Mouse (Mus musculus) embryonic facial prominence, embryonic 13.5 days (tissue): ENCODE data around the gene Tstd3. TPM values are rescaled to one million over a fixed set of nuclear protein-coding genes. Genes with fewer than 3 reads are reported as not detected.
A peak's percentile ranks its signal among the peaks of the same experiment; 100 is the strongest.

Experiments used
- ATAC-seq: fragments of 200-750 bp; cut with Nextera tagmentation; 2 replicates; pipeline ENCODE4 v1.8.0; 2017; ENCODE audit warnings: low read depth; ENCODE audit not compliant: insufficient number of reproducible peaks, insufficient read depth, low FRiP score, low TSS enrichment
- H3K27ac ChIP-seq: fragments of 300-500 bp; sonication (generic); 2 replicates; pipeline ENCODE4 v1.5.1; 2015; ENCODE audit warnings: moderate library complexity, mild to moderate bottlenecking, inconsistent platforms
- H3K27me3 ChIP-seq: fragments of 300-500 bp; sonication (generic); 2 replicates; pipeline ENCODE4 v1.6.1; 2015; ENCODE audit warnings: mild to moderate bottlenecking, inconsistent platforms
- H3K36me3 ChIP-seq: fragments of 300-500 bp; sonication (generic); 2 replicates; pipeline ENCODE4 v1.6.1; 2015; ENCODE audit warnings: mild to moderate bottlenecking, inconsistent platforms
- H3K4me1 ChIP-seq: fragments of 300-500 bp; sonication (generic); 2 replicates; pipeline ENCODE4 v1.6.1; 2015; ENCODE audit warnings: inconsistent platforms
- H3K4me2 ChIP-seq: fragments of 300-500 bp; sonication (generic); 2 replicates; pipeline ENCODE4 v1.6.1; 2015; ENCODE audit warnings: moderate library complexity, mild to moderate bottlenecking, inconsistent platforms
- H3K4me3 ChIP-seq: fragments of 300-500 bp; sonication (generic); 2 replicates; pipeline ENCODE4 v1.5.1; 2015; ENCODE audit warnings: mild to moderate bottlenecking, inconsistent platforms
- H3K9ac ChIP-seq: fragments of 300-500 bp; sonication (generic); 2 replicates; pipeline ENCODE4 v1.6.1; 2015; ENCODE audit warnings: mild to moderate bottlenecking, inconsistent platforms
- H3K9me3 ChIP-seq: fragments of 300-500 bp; sonication (generic); 2 replicates; pipeline ENCODE4 v1.6.1; 2016; ENCODE audit warnings: inconsistent platforms
- WGBS: fragments of 180-500 bp; shearing (Covaris S2); methylation state at CpG from one replicate; pipeline ENCODE4 v1.1.7; 2015; ENCODE audit warnings: mixed read lengths; 5-methylcytosine and 5-hydroxymethylcytosine counted together
- polyA plus RNA-seq: library from polyadenylated mRNA; unstranded; fragments of >200 nt; fragmentation: Nextera tagmentation; extraction: Ambion mirVana; gene quantifications from 2 replicates; pipeline ENCODE4 v1.2.1, GENCODE M21; 2015

Gene Tstd3
- polyA plus RNA-seq, 1 experiment from 2014 or later, result 7.6 TPM

GRCm38 (mm10) chr4:21739169-21739568 is 27.8 kb downstream of the Tstd3 start:
- H3K4me2 ChIP-seq, result no peak overlapping the region
- no peaks in the 10 kb centered on the region for H3K4me1 ChIP-seq
- H3K36me3 ChIP-seq, result peaks cover 28% of the 10 kb centered on the region
- H3K9me3 ChIP-seq, result no peaks in the 10 kb centered on the region
- H3K27ac ChIP-seq, result no peak overlapping the region
- no peak overlapping the region for H3K4me3 ChIP-seq
- H3K9ac ChIP-seq, result no peak overlapping the region
- ATAC-seq, result no peak
- WGBS, result 90% methylated on average over 4 of the region's 4 CpGs
- no peaks in the 10 kb centered on the region for H3K27me3 ChIP-seq

DNA sequence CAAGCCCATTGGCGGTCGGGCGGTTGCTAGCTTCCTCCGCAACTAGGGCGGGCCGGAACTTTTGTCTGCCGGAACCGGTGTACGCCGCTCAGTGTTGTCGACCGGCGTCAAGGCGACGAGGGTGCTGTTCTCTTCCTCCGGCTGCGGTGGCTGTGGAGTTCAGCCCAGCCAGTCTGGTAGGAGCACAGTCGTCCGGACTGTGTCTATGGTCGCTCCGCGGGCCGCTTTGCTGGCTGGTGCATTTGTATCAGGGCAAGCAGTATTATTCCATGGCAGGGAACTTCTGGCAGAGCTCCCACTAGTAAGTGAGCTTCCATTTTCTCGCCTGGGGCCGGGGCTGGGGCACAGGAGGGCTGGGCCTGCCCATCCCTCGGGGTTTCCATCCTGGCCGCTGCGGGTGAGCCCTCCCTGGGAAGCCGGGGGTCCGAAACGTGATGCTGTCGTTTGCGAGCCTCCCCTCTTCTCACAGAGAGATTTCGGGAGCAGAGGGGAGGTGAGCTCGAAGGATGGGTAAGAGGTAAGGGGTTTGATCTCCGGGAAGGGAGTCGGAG is 39.3 kb downstream of the Tstd3 start, which contains the start of gene Ccnc:
Gene Ccnc, plus strand, starts transcription at position 87 of the 551 bp plus-strand sequence.
- H3K4me1 ChIP-seq, result peaks cover 5% of the 10 kb centered on the region
- H3K4me2 ChIP-seq, result peak within 1 kb of the TSS; percentile 73
- peak within 1 kb of the TSS; percentile 80 for H3K4me3 ChIP-seq
- no peaks in the 10 kb centered on the region for H3K9me3 ChIP-seq
- under 1% methylated on average over 37 of the region's 37 CpGs for WGBS
- no peaks in the 10 kb centered on the region for H3K27me3 ChIP-seq
- ATAC-seq, result peak; percentile 93
- H3K36me3 ChIP-seq, result peaks cover under 1% of the 10 kb centered on the region
- H3K9ac ChIP-seq, result peak within 1 kb of the TSS; percentile 84
- H3K27ac ChIP-seq, result peak within 1 kb of the TSS; percentile 82

- Histone ChIP-seq H3K9ac (peak overlapping the region; percentile 84), H3K4me1 (peaks cover 5% of the 10 kb centered on the region), H3K4me2 (peak overlapping the region; percentile 73), H3K27me3 (no peaks in the 10 kb centered on the region), H3K4me3 (peak overlapping the region; percentile 80), H3K36me3 (no peaks in the 10 kb centered on the region), H3K9me3 (no peaks in the 10 kb centered on the region), H3K27ac (peak overlapping the region; percentile 82)
- ATAC-seq, result no peak
- WGBS, result under 1% methylated on average over 22 of the region's 22 CpGs
These were observed 39.9 kb downstream of the Tstd3 start for GRCm38 (mm10) chr4:21726912-21727614.

GRCm38 (mm10) chr4:21722752-21723334 is 44.2 kb downstream of the Tstd3 start:
- no peaks in the 10 kb centered on the region for H3K36me3 ChIP-seq
- no peak overlapping the region for H3K27ac ChIP-seq
- H3K4me2 ChIP-seq, result no peak overlapping the region
- H3K4me1 ChIP-seq, result no peaks in the 10 kb centered on the region
- no peak overlapping the region for H3K4me3 ChIP-seq
- H3K9me3 ChIP-seq, result no peaks in the 10 kb centered on the region
- no peaks in the 10 kb centered on the region for H3K27me3 ChIP-seq
- ATAC-seq, result no peak
- 44% methylated on average over 7 of the region's 7 CpGs for WGBS
- no peak overlapping the region for H3K9ac ChIP-seq

- Histone ChIP-seq H3K9ac (no peak overlapping the region), H3K4me2 (peak overlapping the region; percentile 40)
- 3% methylated on average over 13 of the region's 13 CpGs for WGBS
These were observed 54.9 kb downstream of the Tstd3 start for GRCm38 (mm10) chr4:21712147-21712546.

More at GRCm38 (mm10) chr4:21712147-21712546, 54.9 kb downstream of the Tstd3 start:
- Histone ChIP-seq H3K4me3 (no peak overlapping the region), H3K36me3 (no peaks in the 10 kb centered on the region), H3K4me1 (no peaks in the 10 kb centered on the region), H3K27me3 (0 out of 2 replicates have a peak, but pooled peaks cover 5% of the 10 kb centered on the region), H3K9me3 (no peaks in the 10 kb centered on the region), H3K27ac (no peak overlapping the region)
- peak; percentile 90 for ATAC-seq

Other genes with a start within 250 kb of the Tstd3 start
- gene Prdm13, start 81.2 kb downstream of the Tstd3 start, polyA plus RNA-seq, result not detected in 2 replicates
- gene Ccnc, start 39.5 kb downstream of the Tstd3 start, polyA plus RNA-seq, result 42.9 and 45.0 TPM in 2 replicates
- 9.4 and 13.9 TPM in 2 replicates for gene Usp45, start 56 bp downstream of the Tstd3 start, polyA plus RNA-seq
- gene Pnisr, start 80.4 kb upstream of the Tstd3 start, polyA plus RNA-seq, result 192 and 206 TPM in 2 replicates
- gene Coq3, start 112.5 kb upstream of the Tstd3 start, polyA plus RNA-seq, result 13.2 and 15.2 TPM in 2 replicates
- gene Faxc, start 164.1 kb upstream of the Tstd3 start, polyA plus RNA-seq, result 7.7 and 8.3 TPM in 2 replicates